Mouse (Mus musculus) kidney, postnatal 14 days (tissue): ENCODE data around the gene Des.

Experiments
- DNase-seq: peaks from one replicate; pipeline ENCODE4 v3.0.0; 2022; ENCODE audit warnings: mixed read lengths

Des gene

GRCm38 (mm10) chr1:75385142-75385730 lies 25.1 kb downstream of the Des start:
- DNase-seq = no peak

DNA sequence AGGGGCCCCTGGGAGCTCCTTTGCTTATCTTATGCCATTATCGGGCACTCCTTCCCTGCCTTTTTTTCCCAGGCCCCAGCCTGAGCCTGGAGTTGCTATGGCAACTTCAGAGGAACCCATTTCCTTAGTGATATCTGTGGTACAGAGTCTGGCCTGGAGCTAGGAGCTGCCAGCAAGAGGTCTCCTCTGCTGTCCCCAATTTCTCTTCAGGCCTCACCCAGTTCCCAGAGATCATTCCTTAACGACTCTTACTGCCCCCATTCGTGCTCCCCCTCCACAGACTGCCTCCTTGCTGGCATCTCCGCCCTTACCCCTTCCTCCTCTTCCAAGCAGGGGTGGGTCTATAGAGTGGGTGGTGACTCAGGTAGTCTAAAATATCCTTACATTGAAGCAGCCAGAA lies 26.0 kb downstream of the Des start:
- DNase-seq = no peak

DNA sequence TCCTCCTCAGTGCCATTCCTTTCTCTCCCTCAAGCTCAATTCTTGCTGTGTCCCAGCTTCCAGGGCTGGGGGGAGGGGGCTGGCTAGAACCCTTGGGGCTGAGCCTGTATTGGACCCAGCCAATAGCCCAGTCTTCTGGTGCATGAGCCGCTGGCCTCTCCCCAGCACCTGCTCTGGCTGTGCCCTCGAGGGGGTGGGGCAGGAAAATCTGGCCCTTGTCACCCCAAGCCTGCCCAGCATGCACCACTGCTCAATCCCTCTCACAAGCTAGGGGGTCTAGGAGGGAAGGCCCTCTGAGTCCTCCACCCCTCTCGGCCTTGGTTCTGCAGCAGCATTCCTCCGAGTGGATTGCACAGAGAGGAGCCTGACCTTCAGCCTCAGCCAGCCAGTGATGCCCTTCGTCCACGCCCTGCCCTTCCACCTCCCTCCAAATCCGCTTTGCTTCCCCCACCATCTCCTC lies 27.4 kb downstream of the Des start:
- DNase-seq = no peak

- DNase-seq = no peak
Measured at GRCm38 (mm10) chr1:75387929-75388897, 28.1 kb downstream of the Des start.

- DNase-seq = no peak
Measured at GRCm38 (mm10) chr1:75388898-75389515, 28.9 kb downstream of the Des start.

GRCm38 (mm10) chr1:75393139-75393538 lies 33.0 kb downstream of the Des start:
- no peak for DNase-seq

DNA sequence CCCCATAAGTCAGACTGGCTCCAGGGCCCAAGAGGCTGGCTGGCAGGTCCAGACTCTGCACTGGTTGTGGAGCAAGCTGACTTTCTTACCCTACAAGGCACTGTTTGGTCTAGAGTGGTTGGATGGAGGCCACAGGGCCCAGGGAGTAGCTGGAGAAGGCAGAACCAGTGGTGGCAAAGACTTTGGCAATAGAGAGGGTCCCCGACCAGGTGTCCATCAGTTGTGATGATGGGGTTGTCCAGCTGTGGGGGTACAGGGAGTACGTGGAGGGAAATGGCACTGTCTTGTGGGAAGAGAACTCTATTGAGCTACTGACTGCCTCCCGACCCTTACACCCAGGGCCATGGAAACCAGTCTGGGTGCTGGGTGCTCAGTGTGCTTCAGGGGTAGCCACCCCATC lies 33.7 kb downstream of the Des start:
- no peak for DNase-seq

GRCm38 (mm10) chr1:75398761-75399402 lies 38.8 kb downstream of the Des start:
- DNase-seq = peak; percentile 90

DNA sequence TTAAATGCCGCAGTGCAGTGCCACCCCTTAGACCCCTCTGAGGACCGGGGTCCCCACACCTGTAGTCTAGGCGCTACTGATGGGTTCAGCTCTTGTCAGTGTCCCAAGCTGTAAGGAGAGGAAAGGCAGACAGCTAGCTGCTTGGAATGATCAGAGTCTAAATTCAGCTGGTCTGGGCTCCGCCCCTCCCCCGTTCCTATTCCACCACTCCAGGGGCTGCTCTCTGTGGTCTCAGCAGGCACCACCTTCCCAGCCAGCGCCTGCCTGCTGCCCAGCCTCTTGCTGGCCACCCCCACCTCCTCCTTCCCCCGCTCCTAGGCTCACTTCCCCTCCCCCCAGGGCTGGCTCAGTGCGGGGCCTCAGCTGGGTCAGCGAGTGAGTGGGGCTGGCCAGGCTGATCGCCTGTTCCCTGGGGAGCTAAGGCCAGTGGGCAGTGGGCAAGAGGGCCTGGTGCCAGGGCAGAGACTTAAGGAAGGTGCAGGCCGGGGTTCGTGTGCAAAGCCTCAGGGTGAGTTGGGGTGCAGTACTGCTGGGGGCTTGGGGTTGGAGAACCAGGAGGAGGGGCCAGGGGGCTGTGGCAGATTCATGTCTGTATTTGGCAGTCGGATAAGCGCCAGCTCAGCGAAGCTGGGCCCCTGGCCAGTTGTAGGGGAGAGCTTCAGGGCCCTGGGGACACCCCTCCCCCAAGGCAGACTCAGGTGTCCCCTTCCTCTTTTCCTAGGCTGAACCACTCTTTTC lies 39.8 kb downstream of the Des start:
- peak; percentile 84 for DNase-seq

DNA sequence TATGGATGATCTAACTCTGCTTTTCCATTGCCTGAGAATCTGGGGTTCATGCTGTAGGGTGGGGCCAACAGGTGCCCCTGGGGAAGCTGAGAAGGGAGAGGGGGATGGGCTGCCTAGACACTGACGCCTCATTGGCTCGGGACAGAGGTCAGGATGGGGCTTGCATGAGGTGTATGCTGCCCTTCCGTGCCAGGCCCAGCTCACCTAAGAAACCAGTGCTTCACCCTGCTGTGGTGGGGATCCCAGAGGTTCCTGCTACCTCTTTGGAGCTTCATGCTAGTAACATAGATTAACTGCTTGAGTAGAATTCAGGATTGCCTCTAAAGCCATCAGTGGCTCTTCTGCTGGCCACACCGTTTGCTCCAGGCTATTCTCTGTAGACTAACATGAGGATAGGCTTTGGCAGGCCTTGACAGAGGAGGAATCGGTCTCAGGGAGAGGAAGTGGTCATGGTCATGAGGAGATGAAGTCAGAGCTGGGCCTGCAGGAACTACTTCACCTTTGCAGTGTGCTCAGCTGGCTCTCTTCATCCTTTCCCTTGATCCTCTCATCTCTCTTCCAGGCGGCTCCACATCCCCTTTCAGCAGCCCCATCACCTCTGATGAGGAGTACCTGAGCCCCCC lies 40.5 kb downstream of the Des start:
- DNase-seq = no peak

DNA sequence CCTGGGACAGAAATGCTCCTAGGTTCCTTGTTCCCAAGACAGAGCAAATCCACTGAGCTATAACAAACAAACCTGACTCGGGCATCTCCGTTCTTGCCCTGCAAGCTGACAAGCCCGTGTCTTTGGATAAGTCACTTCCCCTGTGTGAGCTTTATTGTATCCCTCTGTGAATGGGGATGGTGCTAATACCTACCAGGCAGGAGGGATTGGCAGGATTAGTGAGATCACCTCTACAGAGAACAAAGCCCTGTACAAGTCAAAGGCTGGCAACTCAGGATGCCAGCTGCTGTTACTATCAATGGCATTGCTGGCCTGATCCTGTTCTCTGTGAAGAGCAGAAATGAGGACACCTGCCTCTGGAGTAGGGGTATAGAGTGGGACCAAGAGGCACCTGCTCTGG lies 45.4 kb downstream of the Des start:
- DNase-seq = no peak

- DNase-seq = no peak
Measured at GRCm38 (mm10) chr1:75406173-75406572, 46.0 kb downstream of the Des start.

GRCm38 (mm10) chr1:75407056-75407455 lies 46.9 kb downstream of the Des start:
- DNase-seq = no peak

DNA sequence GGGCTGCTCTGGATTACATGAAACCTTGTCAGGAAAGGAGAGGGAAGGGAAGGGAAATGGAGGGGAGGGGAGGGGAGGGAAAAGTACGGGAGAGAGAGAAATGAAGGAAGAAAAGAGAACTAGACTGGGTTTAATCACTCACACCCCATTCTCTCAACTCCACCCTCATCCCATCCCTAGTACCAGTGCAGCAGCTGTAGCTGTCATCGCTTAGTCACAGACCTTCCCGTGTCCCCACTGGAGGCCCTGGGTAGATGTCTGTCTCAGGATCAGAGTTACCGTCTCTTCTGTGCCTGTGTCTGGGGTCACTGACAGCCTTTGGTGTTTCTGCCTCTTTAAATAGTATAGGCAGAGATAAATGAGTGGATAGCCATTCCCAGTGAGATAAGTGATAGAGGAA lies 48.1 kb downstream of the Des start:
- no peak for DNase-seq

GRCm38 (mm10) chr1:75409950-75410349 lies 49.8 kb downstream of the Des start:
- DNase-seq = no peak

DNA sequence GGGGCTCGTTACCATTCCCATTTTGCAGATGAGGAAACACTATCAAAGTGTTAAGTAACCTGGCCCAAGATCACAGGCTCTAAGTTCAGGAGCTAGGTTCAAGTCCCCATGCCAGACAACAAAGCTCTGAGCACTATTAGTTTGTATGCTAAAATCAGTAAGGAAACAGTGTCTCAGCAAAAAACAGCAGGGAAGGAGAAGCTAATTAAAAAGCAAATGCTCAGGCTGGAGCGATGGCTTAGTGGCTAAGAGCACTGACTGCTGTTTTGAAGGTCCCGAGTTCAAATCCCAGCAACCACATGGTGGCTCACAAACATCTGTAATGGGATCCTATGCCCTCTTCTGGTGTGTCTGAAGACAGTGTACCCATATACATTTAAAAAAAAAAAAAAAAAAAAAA lies 52.1 kb downstream of the Des start:
- DNase-seq = no peak

- peak; percentile 26 for DNase-seq
Measured at GRCm38 (mm10) chr1:75413749-75414148, 53.6 kb downstream of the Des start.
